Mouse (Mus musculus): ENCODE results near the gene Itgb7.
A peak's percentile ranks its signal among the peaks of the same experiment; 100 is the strongest.

Itgb7 gene

GRCm38 (mm10) chr15:102231748-102232147 is at the start of gene Itgb7:
Itgb7 (minus strand) TSS chr15:102231944.
- no peak for DNase-seq

DNA sequence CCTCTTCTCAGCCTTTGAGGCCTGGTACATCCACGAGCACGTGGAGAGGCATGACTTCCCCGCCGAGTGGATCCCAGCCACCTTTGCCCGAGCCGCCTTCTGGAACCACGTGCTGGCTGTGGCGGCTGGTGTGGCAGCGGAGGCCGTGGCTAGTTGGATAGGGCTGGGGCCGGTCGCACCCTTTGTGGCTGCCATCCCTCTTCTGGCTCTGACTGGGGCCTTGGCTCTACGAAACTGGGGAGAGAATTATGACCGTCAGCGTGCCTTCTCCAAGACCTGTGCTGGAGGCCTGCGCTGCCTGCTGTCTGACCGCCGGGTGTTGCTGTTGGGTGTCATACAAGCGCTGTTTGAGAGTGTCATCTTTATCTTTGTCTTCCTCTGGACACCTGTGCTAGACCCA is 48.9 kb upstream of the Itgb7 start:
- peak; percentile 38 for DNase-seq

- DNase-seq = peak; percentile 60
Measured at GRCm38 (mm10) chr15:102279783-102280520, 48.2 kb upstream of the Itgb7 start.

DNA sequence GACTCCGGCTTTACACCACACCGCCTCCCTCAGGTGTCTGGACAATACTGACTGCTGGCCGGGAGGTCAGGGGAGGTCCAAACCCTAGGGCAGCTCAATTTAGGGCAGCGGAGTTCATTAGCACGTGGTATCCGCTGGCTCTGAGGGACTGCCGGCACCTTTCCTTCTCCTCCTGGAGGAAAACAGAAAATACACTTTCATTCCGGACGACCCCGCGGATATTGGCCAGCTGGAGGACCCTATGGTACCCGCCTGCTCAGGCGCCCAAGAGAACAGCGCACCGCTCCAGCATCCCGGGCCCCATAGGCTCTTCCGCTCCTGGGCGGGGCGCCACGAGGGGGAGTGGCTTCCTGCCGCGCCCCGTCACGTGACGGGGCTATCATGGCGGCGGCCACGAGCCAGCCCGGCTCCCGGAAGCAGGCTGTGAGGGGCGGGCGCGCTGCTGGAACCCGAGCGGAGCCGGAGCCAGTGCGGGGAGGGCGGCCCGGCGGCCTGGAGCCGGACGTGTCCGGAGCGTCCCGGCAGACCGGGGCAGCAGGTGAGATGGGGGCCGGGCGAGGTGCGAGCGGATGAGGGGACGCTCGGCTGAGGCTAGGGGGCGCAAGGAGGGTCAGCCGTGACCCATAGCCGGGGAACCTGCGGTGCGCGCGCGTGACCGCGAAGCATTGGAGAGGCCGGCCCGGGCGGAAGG is 47.5 kb upstream of the Itgb7 start, which contains the start of gene Mfsd5:
Gene Mfsd5, plus strand, starts transcription at position 363 of the 691 bp plus-strand sequence.
- peak; percentile 89 for DNase-seq

DNA sequence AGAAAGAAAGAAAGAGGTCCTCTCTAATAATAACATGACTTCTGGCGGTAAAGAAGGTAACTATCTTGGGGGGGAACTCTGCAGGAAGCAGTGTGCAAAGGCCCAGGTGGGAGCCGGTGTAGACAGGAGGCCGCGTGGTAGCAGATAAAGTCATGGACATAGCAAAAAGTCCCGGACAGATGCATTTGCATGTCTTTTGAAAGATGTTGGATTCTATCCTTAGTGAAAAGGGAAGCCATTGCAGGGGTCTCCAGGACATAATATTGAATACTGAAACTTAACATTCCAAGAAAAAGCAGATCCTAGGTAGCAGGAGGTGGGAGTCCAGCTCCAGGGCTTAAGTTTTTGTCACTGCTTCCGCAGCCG is 47.0 kb upstream of the Itgb7 start:
- no peak for DNase-seq

DNA sequence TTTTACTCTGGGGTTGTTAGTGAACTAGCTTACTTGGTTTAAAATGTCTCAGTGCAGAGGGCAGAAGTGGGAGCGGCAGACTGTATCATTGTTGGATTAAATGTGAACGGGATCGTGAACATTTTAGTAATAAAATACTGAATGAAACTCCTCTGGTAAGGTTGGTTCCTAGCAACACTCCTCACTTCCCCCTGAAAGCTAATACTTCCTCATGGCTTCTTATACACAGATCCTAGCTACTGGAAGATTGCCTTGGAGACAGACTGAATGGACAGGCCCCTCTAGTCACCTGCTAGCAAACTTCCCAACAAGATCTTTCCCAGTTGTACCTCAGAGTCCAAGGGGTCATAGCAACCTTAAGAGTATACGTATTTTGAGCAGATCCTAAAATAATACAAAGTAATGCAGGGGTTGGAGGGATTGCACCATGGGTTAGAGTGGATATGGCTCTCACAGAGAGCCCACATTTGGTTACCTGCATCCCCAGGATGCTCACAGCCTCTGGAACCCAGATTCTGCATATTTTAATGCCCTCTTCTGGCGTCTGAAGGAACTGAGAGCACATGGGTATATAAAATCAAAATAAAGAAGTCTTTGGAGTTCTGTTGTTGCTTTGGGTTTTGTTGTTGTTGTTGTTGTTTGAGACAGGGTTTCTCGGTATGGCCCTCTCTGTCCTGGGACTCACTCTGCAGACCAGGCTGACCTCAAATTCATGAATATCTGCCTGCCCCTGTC is 42.4 kb upstream of the Itgb7 start:
- DNase-seq = no peak

GRCm38 (mm10) chr15:102271441-102271840 is 39.7 kb upstream of the Itgb7 start:
- DNase-seq = no peak

DNA sequence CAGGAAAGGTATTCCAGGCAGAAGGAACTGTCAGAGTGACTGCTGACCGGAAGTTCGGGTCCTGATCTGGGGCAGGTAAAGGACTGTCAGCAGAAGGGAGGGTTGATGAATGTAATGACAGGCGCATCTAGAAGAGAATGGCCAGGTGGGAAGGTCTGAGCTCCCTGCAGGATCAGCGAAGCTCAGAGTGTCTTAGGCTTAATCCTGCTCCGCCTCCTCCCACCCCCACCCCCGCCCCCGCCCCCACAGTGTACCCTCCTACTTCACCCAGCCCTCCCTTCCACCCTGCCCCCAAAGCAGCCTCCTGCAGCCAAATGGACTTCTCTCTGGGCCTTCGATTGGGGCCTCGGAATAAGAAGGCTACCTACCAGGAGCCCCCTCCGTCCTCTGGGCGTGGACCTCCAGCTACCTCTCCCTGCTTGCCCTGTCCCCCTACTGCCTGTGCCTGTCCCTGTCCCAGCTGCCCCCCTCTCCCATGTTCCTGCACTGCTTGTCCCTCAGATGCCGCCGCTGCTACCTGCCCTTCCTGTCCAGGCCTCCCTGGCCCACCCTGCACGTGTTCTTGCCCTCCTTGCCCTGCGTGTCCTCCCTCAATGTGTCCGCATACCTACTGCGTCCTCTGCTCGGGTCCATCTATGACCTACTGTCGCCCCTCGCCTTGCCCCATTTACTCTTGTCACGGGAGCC is 38.7 kb upstream of the Itgb7 start, which contains the start of gene Gm9918:
Gene Gm9918, plus strand, starts transcription at position 290 of the 687 bp plus-strand sequence.
- DNase-seq = no peak

GRCm38 (mm10) chr15:102265548-102265947 is 33.8 kb upstream of the Itgb7 start:
- DNase-seq = no peak

DNA sequence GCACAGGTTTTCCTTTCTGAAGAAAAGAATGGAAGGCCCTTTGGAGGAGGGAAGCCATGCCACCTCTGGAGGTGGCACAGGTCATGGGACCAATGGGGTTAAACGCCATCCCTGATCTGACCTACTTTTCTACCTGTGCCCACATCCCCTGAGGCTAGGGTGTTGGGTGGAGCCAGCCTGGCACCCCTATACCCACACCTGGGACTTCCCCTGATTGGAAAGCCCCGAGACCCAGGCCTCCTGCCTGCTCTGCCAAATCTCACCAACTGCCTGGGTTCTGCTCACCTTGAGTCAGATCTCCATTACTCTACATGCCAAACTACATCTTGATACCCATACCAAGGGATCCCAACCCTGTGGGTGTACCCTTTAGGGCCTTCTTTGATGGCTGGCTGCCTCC is 31.3 kb upstream of the Itgb7 start:
- no peak for DNase-seq

- DNase-seq = no peak
Measured at GRCm38 (mm10) chr15:102262582-102262981, 30.8 kb upstream of the Itgb7 start.

GRCm38 (mm10) chr15:102258581-102259253 is 27.0 kb upstream of the Itgb7 start:
- no peak for DNase-seq

- DNase-seq = peak; percentile 73
Measured at GRCm38 (mm10) chr15:102258076-102258470, 26.3 kb upstream of the Itgb7 start.

DNA sequence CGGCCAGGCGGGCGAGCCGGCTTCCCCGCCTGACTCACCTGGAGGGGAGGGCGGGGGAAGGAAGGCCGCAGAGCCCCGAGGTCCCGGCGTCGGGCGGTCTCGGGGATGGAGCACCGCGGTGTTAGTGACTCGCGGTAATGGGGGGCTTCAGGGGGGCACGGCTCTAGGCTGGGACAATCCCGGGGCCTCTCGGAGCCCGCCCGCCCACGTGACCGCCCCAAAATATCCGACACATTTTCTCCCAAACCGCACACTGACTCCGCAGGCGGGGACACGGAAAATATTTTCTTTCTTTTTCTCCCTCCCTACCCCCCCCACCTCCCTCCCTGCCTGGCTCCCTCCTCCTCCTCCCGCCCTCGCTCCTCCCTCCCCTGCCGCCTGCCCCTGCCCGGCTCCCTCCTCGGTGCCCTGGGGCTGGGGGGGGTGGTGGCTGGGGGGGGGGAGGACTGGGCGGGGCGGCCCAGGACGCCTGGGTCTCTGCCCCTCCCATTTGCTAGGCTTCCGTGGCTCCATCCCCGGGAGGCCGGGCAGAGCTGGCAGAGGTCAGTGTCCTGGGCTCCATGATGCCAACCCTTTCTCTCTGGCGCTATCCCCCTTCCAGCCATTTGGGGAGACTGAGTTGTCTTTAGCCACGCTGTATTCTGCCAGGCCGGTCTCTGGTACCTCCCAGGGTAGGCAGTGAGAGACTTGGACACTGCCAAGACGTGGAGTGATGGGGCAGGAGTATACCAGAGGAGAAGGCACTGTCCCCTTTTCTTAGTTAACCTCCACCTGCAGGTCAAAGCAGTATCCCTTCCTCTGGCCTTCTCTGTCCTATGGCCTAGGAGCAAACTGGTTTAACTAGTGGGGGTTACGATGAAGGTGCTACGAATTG is 25.7 kb upstream of the Itgb7 start, which contains the start of gene Rarg:
Gene Rarg, minus strand, starts transcription at position 316 of the 874 bp plus-strand sequence.
- DNase-seq = peak; percentile 84

DNA sequence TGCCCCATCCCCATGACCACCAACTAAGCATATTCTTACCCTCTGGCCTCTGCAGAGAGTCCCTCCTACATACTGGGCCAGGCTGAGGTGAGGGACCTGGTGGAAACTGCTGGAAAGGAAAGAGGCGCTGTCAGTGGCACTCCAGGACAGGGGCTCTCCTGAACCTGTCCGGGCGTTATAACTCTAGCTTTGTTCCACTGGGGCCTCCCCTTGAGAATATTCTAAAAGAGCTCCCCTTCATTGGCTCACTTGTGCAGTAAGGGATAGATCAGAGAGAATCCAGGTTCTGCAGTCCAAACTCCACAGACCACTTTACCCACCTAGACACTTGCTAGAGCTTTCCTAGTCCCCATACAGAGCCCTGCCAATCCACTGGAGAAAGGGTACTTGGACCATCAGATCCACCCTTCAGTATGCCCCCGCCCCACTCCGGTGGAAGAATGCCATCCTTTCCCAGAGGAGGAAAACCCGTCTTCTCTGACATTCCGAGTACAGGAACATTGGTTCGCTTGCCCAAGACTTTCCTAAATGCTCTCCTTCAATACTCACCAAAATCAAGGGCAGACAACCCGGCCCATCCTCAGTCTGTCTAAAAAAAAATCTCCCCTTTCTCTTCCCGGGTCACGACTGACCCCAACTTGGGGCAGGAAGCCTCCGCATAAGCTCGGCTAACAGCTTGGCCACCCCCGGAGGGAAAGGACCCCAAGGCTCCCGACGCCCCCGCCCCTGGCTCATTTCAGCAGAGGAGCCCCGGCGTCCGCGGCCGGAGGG is 24.9 kb upstream of the Itgb7 start:
- DNase-seq = peak; percentile 64

DNA sequence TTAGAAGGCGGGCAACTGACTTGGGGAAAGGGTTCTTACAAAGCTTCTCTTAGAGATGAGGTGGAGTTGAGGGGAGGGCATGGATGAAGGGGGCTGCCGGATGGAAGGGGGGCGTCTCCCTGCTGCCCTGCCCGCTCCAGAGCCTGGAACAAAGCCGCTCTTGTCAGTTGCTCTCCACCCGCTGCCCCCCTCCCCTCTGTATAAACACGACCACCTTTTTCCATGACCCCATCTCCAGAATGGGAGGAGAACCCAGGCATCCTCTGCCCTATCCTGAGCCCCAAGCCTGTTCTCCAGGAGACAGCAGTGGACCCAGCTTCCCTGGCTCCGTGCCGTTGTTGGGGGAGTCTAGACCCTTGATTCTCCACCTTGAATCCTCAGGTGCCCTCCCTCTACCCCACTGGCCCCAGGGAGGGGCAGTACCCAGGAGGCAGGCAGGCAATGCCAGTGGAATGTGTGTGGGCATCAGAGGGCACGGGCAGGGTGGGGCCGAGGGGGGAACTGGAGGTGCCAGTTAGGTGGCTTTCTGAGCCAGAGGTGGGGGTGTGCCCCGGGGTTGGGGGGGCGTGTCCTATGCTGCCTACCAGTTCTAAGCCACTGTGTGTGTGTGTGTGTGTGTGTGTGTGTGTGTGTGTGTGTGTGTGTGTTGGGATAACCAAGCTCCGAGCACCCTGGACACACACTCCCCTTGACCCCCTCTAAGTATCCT is 24.0 kb upstream of the Itgb7 start:
- DNase-seq = no peak

- DNase-seq = no peak
Measured at GRCm38 (mm10) chr15:102250521-102250920, 18.8 kb upstream of the Itgb7 start.

GRCm38 (mm10) chr15:102249967-102250366 is 18.2 kb upstream of the Itgb7 start:
- no peak for DNase-seq

DNA sequence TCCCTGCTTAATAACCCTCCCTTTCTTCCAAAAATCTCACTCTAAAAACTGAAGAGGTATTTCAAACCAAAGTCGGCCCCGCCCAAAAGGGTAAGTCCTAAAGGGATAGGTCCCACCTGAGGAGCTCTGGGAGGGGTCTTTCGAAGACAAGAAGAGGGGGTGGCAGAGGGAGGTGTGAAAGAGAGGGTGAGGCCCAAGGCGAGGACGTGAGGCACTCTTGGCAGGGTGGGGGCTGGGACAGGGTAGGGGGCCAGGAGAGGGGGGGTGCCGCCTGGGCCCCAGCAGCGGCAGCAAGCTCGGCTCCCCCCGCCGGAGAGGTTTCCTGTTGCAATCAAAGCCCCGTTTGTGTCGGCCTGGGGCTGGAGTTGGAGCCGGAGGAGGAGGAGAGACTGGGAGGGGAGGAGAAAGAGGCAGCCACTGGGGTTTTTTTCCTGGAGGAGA is 17.5 kb upstream of the Itgb7 start:
- DNase-seq = no peak

- peak; percentile 48 for DNase-seq
Measured at GRCm38 (mm10) chr15:102248812-102249191, 17.1 kb upstream of the Itgb7 start.
